Mouse (Mus musculus) heart, embryonic 11.5 days (tissue): Measurements from ENCODE around the gene Naa16. TPM values are rescaled to one million over a fixed set of nuclear protein-coding genes. Genes with fewer than 3 reads are reported as not detected.

ENCODE experiments used
- polyA plus RNA-seq: library from polyadenylated mRNA; unstranded; fragments of >200 nt; fragmentation: Nextera tagmentation; extraction: Ambion mirVana; gene quantifications from 2 replicates; pipeline ENCODE4 v1.2.1, GENCODE M21; 2014

The Naa16 gene
- polyA plus RNA-seq, 1 experiment from 2014 or later, result 27.8 TPM

Other genes starting within 250 kb of the Naa16 start
- gene Zfp957, start 143.4 kb downstream of the Naa16 start, polyA plus RNA-seq, result not detected in 2 replicates
- 17.5 and 26.3 TPM in 2 replicates for gene Rgcc, start 89.1 kb downstream of the Naa16 start, polyA plus RNA-seq
- gene Mtrf1, start 7.0 kb upstream of the Naa16 start, polyA plus RNA-seq, result 9.7 and 13.2 TPM in 2 replicates
- gene Kbtbd7, start 35.7 kb upstream of the Naa16 start, polyA plus RNA-seq, result 9.1 and 11.1 TPM in 2 replicates
- 2.5 and 3.2 TPM in 2 replicates for gene Kbtbd6, start 61.1 kb upstream of the Naa16 start, polyA plus RNA-seq
- gene Elf1, start 90.4 kb upstream of the Naa16 start, polyA plus RNA-seq, result 8.3 and 8.6 TPM in 2 replicates
- 35.7 and 38.2 TPM in 2 replicates for gene Wbp4, start 90.7 kb upstream of the Naa16 start, polyA plus RNA-seq
- gene Sugt1, start 196.9 kb upstream of the Naa16 start, polyA plus RNA-seq, result 118 and 119 TPM in 2 replicates